Mouse (Mus musculus) hindbrain, embryonic 14.5 days (tissue): ENCODE data around the gene Gjd3. TPM values are rescaled to one million over a fixed set of nuclear protein-coding genes. Genes with fewer than 3 reads are reported as not detected.
A peak's percentile ranks its signal among the peaks of the same experiment; 100 is the strongest.

Source experiments
- ATAC-seq: fragments of 200-750 bp; cut with Nextera tagmentation; 2 replicates; pipeline ENCODE4 v1.8.0; 2017; ENCODE audit warnings: moderate number of reproducible peaks, mild to moderate bottlenecking, moderate TSS enrichment, moderate library complexity; ENCODE audit not compliant: low FRiP score
- DNase-seq: peaks from one replicate; pipeline ENCODE4 v3.0.0-alpha.2; 2015; ENCODE audit warnings: low spot score
- H3K27ac ChIP-seq: fragments of 300-500 bp; sonication (generic); 2 replicates; pipeline ENCODE4 v1.5.1; 2014; ENCODE audit warnings: mild to moderate bottlenecking, moderate library complexity
- H3K27me3 ChIP-seq: fragments of 300-500 bp; sonication (generic); 2 replicates; pipeline ENCODE4 v1.6.1; 2014; ENCODE audit warnings: mild to moderate bottlenecking, low read length, mixed read lengths; ENCODE audit not compliant: control insufficient read depth, insufficient read depth
- H3K36me3 ChIP-seq: fragments of 300-500 bp; sonication (generic); replicated peaks from 2 replicates; pipeline ENCODE4 v1.6.1; 2014; ENCODE audit not compliant: control insufficient read depth, insufficient read depth
- H3K4me1 ChIP-seq: fragments of 300-500 bp; sonication (generic); replicated peaks from 2 replicates; pipeline ENCODE4 v1.6.1; 2014; ENCODE audit warnings: antibody characterized with exemption, low read length, mixed read lengths; ENCODE audit not compliant: control insufficient read depth, insufficient read depth
- H3K4me2 ChIP-seq: fragments of 300-500 bp; sonication (generic); replicated peaks from 2 replicates; pipeline ENCODE4 v1.6.1; 2014; ENCODE audit warnings: mild to moderate bottlenecking, moderate library complexity
- H3K4me3 ChIP-seq: fragments of 300-500 bp; sonication (generic); replicated peaks from 2 replicates; pipeline ENCODE4 v1.5.1; 2014; ENCODE audit warnings: mild to moderate bottlenecking, low read length
- H3K9ac ChIP-seq: fragments of 300-500 bp; sonication (generic); 2 replicates; pipeline ENCODE4 v1.6.1; 2014
- H3K9me3 ChIP-seq: fragments of 300-500 bp; sonication (generic); 2 replicates; pipeline ENCODE4 v1.6.1; 2016; ENCODE audit warnings: low read length; ENCODE audit not compliant: control insufficient read depth
- WGBS: fragments of 180-500 bp; shearing (Covaris S2); extraction: QIAGEN DNeasy Blood & Tissue Kit; methylation state at CpG from one replicate; pipeline ENCODE4 v1.1.7; 2014; 5-methylcytosine and 5-hydroxymethylcytosine counted together
- polyA plus RNA-seq: library from polyadenylated mRNA; unstranded; fragments of >200 nt; fragmentation: Nextera tagmentation; extraction: Ambion mirVana; gene quantifications from 2 replicates; pipeline ENCODE4 v1.2.1, GENCODE M21; 2014

Gjd3 gene
- polyA plus RNA-seq, 1 experiment from 2014 or later = 1.4 TPM

GRCm38 (mm10) chr11:98973584-98973983 lies 9.2 kb downstream of the Gjd3 start:
- no peak overlapping the region for H3K4me3 ChIP-seq
- H3K9me3 ChIP-seq = no peaks in the 10 kb centered on the region
- no peaks in the 10 kb centered on the region for H3K27me3 ChIP-seq
- DNase-seq (no peak), ATAC-seq (no peak)
- WGBS = 85% methylated on average over 14 of the region's 14 CpGs
- H3K36me3 ChIP-seq = peaks cover 35% of the 10 kb centered on the region
- H3K9ac ChIP-seq = no peak overlapping the region
- H3K27ac ChIP-seq = no peak overlapping the region
- peaks cover 32% of the 10 kb centered on the region for H3K4me1 ChIP-seq
- no peak overlapping the region for H3K4me2 ChIP-seq

GRCm38 (mm10) chr11:98972801-98973360 lies 9.9 kb downstream of the Gjd3 start:
- Histone ChIP-seq H3K4me3 (no peak overlapping the region), H3K9ac (no peak overlapping the region), H3K9me3 (no peaks in the 10 kb centered on the region), H3K27ac (no peak overlapping the region), H3K4me1 (peaks cover 39% of the 10 kb centered on the region), H3K4me2 (no peak overlapping the region), H3K36me3 (peaks cover 35% of the 10 kb centered on the region), H3K27me3 (no peaks in the 10 kb centered on the region)
- ATAC-seq (no peak), DNase-seq (no peak)
- WGBS = 86% methylated on average over 9 of the region's 9 CpGs

GRCm38 (mm10) chr11:98972215-98972614 lies 10.6 kb downstream of the Gjd3 start:
- Histone ChIP-seq H3K9me3 (no peaks in the 10 kb centered on the region), H3K27me3 (no peaks in the 10 kb centered on the region), H3K4me2 (no peak overlapping the region), H3K9ac (no peak overlapping the region), H3K4me1 (peaks cover 46% of the 10 kb centered on the region), H3K27ac (no peak overlapping the region), H3K4me3 (no peak overlapping the region), H3K36me3 (peaks cover 35% of the 10 kb centered on the region)
- peak; percentile 84 for DNase-seq
- 54% methylated on average over 9 of the region's 9 CpGs for WGBS
- ATAC-seq = no peak

- Histone ChIP-seq H3K36me3 (peaks cover 35% of the 10 kb centered on the region), H3K4me1 (peaks cover 53% of the 10 kb centered on the region), H3K4me2 (peak overlapping the region; percentile 8; the same call in 1 of the 2 replicates), H3K27me3 (no peaks in the 10 kb centered on the region), H3K4me3 (no peak overlapping the region), H3K9me3 (no peaks in the 10 kb centered on the region), H3K9ac (no peak overlapping the region), H3K27ac (peak overlapping the region; percentile 90)
- ATAC-seq (no peak), DNase-seq (peak; percentile 77)
- WGBS = 38% methylated on average over 23 of the region's 23 CpGs
Observed at GRCm38 (mm10) chr11:98971316-98972031, 11.3 kb downstream of the Gjd3 start.

GRCm38 (mm10) chr11:98970191-98970925 lies 12.5 kb downstream of the Gjd3 start:
- WGBS = 32% methylated on average over 29 of the region's 29 CpGs
- Histone ChIP-seq H3K4me2 (peak overlapping the region; percentile 37), H3K36me3 (peaks cover 35% of the 10 kb centered on the region), H3K4me3 (no peak overlapping the region), H3K27me3 (no peaks in the 10 kb centered on the region), H3K4me1 (peaks cover 65% of the 10 kb centered on the region), H3K27ac (peak overlapping the region; percentile 90), H3K9me3 (no peaks in the 10 kb centered on the region), H3K9ac (peak overlapping the region; percentile 44)
- no peak for DNase-seq
- no peak for ATAC-seq

GRCm38 (mm10) chr11:98969496-98969927 lies 13.3 kb downstream of the Gjd3 start:
- DNase-seq = peak; percentile 67
- Histone ChIP-seq H3K4me2 (peak overlapping the region; percentile 37), H3K4me1 (peaks cover 73% of the 10 kb centered on the region), H3K27me3 (no peaks in the 10 kb centered on the region), H3K4me3 (no peak overlapping the region), H3K27ac (peak overlapping the region; percentile 90), H3K36me3 (peaks cover 35% of the 10 kb centered on the region), H3K9ac (peak overlapping the region; percentile 44; the same call in 1 of the 2 replicates), H3K9me3 (no peaks in the 10 kb centered on the region)
- 12% methylated on average over 17 of the region's 17 CpGs for WGBS
- ATAC-seq = peak; percentile 49

GRCm38 (mm10) chr11:98968716-98969495 lies 13.9 kb downstream of the Gjd3 start:
- peak; percentile 19 for ATAC-seq
- H3K4me3 ChIP-seq = no peak overlapping the region

GRCm38 (mm10) chr11:98968079-98968478 lies 14.7 kb downstream of the Gjd3 start:
- Histone ChIP-seq H3K9me3 (no peaks in the 10 kb centered on the region), H3K4me3 (no peak overlapping the region), H3K36me3 (peaks cover 27% of the 10 kb centered on the region), H3K27me3 (no peaks in the 10 kb centered on the region), H3K9ac (peak overlapping the region; percentile 3), H3K4me1 (peaks cover 87% of the 10 kb centered on the region), H3K4me2 (peak overlapping the region; percentile 37), H3K27ac (peak overlapping the region; percentile 90)
- DNase-seq = no peak
- ATAC-seq = no peak
- WGBS = 32% methylated on average over 16 of the region's 16 CpGs

More at GRCm38 (mm10) chr11:98968716-98969495, 13.9 kb downstream of the Gjd3 start:
- Histone ChIP-seq H3K9ac (peak overlapping the region; percentile 3), H3K4me2 (peak overlapping the region; percentile 37), H3K27me3 (no peaks in the 10 kb centered on the region), H3K27ac (peak overlapping the region; percentile 90), H3K36me3 (peaks cover 35% of the 10 kb centered on the region), H3K9me3 (no peaks in the 10 kb centered on the region), H3K4me1 (peaks cover 79% of the 10 kb centered on the region)
- peak; percentile 71 for DNase-seq
- WGBS = 2% methylated on average over 20 of the region's 20 CpGs
